Mouse (Mus musculus) MEL (cell line): ENCODE measurements around the gene Npas3.

Experiments
- CTCF ChIP-seq, 3 experiments: IDR thresholded peaks in 2 of 3; conservative IDR thresholded peaks in 1 of 3; 2 replicates each; pipeline ENCODE4 v1.5.1; 2011 to 2012; ENCODE audit warnings: low read length in 3 of 3, low read depth in 2 of 3, mild to moderate bottlenecking in 2 of 3, improper control_type of control experiment in 1 of 3, inconsistent platforms in 1 of 3, mixed read lengths in 1 of 3, moderate library complexity in 1 of 3; ENCODE audit not compliant: control insufficient read depth in 1 of 3, insufficient read depth in 1 of 3, poor library complexity in 1 of 3, severe bottlenecking in 1 of 3
- ELF1 ChIP-seq: IDR thresholded peaks from 2 replicates; pipeline ENCODE4 v1.6.1; 2014; ENCODE audit warnings: low read depth, mild to moderate bottlenecking, inconsistent platforms, low read length, improper control_type of control experiment, moderate library complexity
- EP300 ChIP-seq, 2 experiments: IDR thresholded peaks; 2 replicates each; pipeline ENCODE4 v1.6.1; 2011; ENCODE audit warnings: improper control_type of control experiment in 2 of 2, low read length in 2 of 2, low read depth in 1 of 2, mild to moderate bottlenecking in 1 of 2
- GATA1 ChIP-seq: IDR thresholded peaks from 2 replicates; pipeline ENCODE4 v1.6.1; 2011; ENCODE audit warnings: low read depth, low read length, improper control_type of control experiment
- HCFC1 ChIP-seq: IDR thresholded peaks from 2 replicates; pipeline ENCODE4 v1.6.1; 2012; ENCODE audit warnings: low read depth, mild to moderate bottlenecking, inconsistent platforms, low read length, improper control_type of control experiment, moderate library complexity
- MEF2A ChIP-seq: IDR thresholded peaks from 2 replicates; pipeline ENCODE4 v1.6.1; 2014; ENCODE audit warnings: low read depth, mild to moderate bottlenecking, inconsistent platforms, low read length, improper control_type of control experiment; ENCODE audit not compliant: poor library complexity, insufficient replicate concordance, severe bottlenecking; ENCODE audit errors: extremely low read depth
- MXI1 ChIP-seq: IDR thresholded peaks from 2 replicates; pipeline ENCODE4 v1.6.1; 2011; ENCODE audit warnings: mild to moderate bottlenecking, low read depth, low read length, improper control_type of control experiment
- NELFE ChIP-seq: IDR thresholded peaks from 2 replicates; pipeline ENCODE4 v1.6.1; 2011; ENCODE audit warnings: low read depth, low read length, improper control_type of control experiment
- NRF1 ChIP-seq: IDR thresholded peaks from 2 replicates; pipeline ENCODE4 v1.6.1; 2014; ENCODE audit warnings: low read depth, mild to moderate bottlenecking, inconsistent platforms, low read length, improper control_type of control experiment, moderate library complexity; ENCODE audit not compliant: poor library complexity, insufficient read depth, severe bottlenecking
- POLR2A ChIP-seq, 2 experiments: IDR thresholded peaks; 2 replicates each; pipeline ENCODE4 v1.6.1; 2011 to 2012; ENCODE audit warnings: low read length in 2 of 2, mild to moderate bottlenecking in 2 of 2, control low read depth in 1 of 2, improper control_type of control experiment in 1 of 2, low read depth in 1 of 2, moderate library complexity in 1 of 2; ENCODE audit not compliant: control insufficient read depth in 1 of 2, insufficient read depth in 1 of 2, poor library complexity in 1 of 2
- RAD21 ChIP-seq: IDR thresholded peaks from 2 replicates; pipeline ENCODE4 v1.6.1; 2011; ENCODE audit warnings: mild to moderate bottlenecking, low read depth, low read length, improper control_type of control experiment
- RCOR1 ChIP-seq: IDR thresholded peaks from 2 replicates; pipeline ENCODE4 v1.6.1; 2012; ENCODE audit warnings: low read depth, mild to moderate bottlenecking, inconsistent platforms, low read length, improper control_type of control experiment
- UBTF ChIP-seq: IDR thresholded peaks from 2 replicates; pipeline ENCODE4 v1.6.1; 2012; ENCODE audit warnings: low read depth, mild to moderate bottlenecking, inconsistent platforms, low read length, improper control_type of control experiment, moderate library complexity, borderline replicate concordance; ENCODE audit not compliant: insufficient read depth
- ZNF384 ChIP-seq: IDR thresholded peaks from 2 replicates; pipeline ENCODE4 v1.6.1; 2012; ENCODE audit warnings: low read depth, mild to moderate bottlenecking, inconsistent platforms, low read length, improper control_type of control experiment

- TF ChIP-seq NELFE (no peak), ZNF384 (no peak), UBTF (no peak), CTCF (IDR thresholded peaks at IDR 0.05 in 2 of 3, conservative IDR thresholded peaks at IDR 0.05 in 1 of 3; ENCODE audit: control insufficient read depth in 1 of 3, insufficient read depth in 1 of 3, low read depth in 2 of 3, low read length in 3 of 3, poor library complexity in 1 of 3, severe bottlenecking in 1 of 3) (no peak), NRF1 (no peak), EP300 (IDR thresholded peaks at IDR 0.05; ENCODE audit: low read depth in 1 of 2, low read length in 2 of 2) (no peak), HCFC1 (no peak), MXI1 (no peak), POLR2A (IDR thresholded peaks at IDR 0.05; ENCODE audit: control insufficient read depth in 1 of 2, insufficient read depth in 1 of 2, low read depth in 1 of 2, low read length in 2 of 2, poor library complexity in 1 of 2) (no peak), ELF1 (no peak), RAD21 (no peak), RCOR1 (no peak), GATA1 (no peak), MEF2A (no peak)
Observed at GRCm38 (mm10) chr12:53746653-53747052, 498.2 kb downstream of the Npas3 start.
